Mouse (Mus musculus) heart, postnatal 36 days (tissue): ENCODE measurements around the gene Mturn. TPM values are rescaled to one million over a fixed set of nuclear protein-coding genes. Genes with fewer than 3 reads are reported as not detected.

ENCODE experiments used
- DNase-seq, 2 experiments: peaks; one replicate each; pipeline ENCODE4 v3.0.0; 2021 to 2022
- intact Hi-C: fragments of 180-260 bp; cut with DNase I; formaldehyde crosslinking; loops from one replicate; pipeline ENCODE4 v1.15.1; 2025
- total RNA-seq, 2 experiments: library from RNA; stranded (reverse); gene quantifications; 2 replicates each; pipeline ENCODE4 v1.2.3; 2021

Mturn gene
- total RNA-seq: 10 to 100 TPM; 15.3 to 15.6 TPM

GRCm38 (mm10) chr6:54680891-54681745 lies at the start of gene Mturn:
Gene Mturn (plus strand): TSS chr6:54681624.
- intact Hi-C loops: loop anchor here (2.0 kb wide), 1 partner anchor 86 kb away; the partner anchor contains the start of gene Plekha8
- DNase-seq: peak; percentile 99

DNA sequence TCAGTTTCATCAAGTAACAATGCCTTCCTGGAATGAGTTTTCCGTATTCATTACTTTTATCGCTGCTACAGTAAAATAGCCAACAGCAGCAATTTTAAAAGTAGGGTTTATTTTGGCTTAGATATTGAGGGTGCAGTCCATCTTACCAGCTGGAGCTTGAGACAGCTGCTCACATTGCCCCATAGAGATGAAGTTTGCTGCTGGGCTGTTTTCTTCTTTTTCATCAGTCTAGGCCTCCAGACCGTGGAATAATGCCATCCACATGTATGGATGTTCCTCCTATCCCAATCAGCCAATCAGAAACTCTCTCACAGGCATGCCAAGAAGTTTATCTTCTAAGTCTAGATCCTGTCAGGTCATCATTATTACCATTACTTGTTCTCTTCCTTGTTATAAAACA lies 41.5 kb upstream of the Mturn start:
- DNase-seq: no peak

DNA sequence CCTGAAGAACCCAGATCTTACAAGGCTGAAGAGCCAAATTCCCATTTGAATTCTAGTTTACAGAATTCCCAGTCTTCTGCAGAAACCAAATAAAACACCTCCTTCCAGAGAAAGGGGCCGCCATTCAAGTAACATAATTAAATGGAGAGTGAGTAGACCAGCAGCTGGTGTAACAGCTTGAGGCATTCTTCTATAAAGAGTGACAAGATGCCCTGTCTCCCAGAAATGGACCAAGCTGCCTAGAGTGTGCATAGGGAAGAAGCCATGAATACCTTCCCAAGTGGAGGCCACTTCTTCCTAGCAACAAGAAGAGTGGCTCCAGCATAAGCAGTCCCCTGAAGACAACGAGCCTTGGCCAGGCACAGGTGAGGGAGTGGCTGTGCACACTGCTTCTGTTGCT lies 39.5 kb upstream of the Mturn start:
- intact Hi-C loops: no loop called here
- DNase-seq: no peak

More for the DNA sequence above, 41.5 kb upstream of the Mturn start:
- intact Hi-C loops: no loop called here

- DNase-seq: no peak
- intact Hi-C loops: no loop called here
Observed at GRCm38 (mm10) chr6:54643181-54643580, 38.2 kb upstream of the Mturn start.

GRCm38 (mm10) chr6:54655471-54656095 lies 25.8 kb upstream of the Mturn start:
- DNase-seq: peak; percentile 27 to 60
- intact Hi-C loops: no loop called here

- no peak for DNase-seq
- intact Hi-C loops: no loop called here
Observed at GRCm38 (mm10) chr6:54657861-54658260, 23.6 kb upstream of the Mturn start.

DNA sequence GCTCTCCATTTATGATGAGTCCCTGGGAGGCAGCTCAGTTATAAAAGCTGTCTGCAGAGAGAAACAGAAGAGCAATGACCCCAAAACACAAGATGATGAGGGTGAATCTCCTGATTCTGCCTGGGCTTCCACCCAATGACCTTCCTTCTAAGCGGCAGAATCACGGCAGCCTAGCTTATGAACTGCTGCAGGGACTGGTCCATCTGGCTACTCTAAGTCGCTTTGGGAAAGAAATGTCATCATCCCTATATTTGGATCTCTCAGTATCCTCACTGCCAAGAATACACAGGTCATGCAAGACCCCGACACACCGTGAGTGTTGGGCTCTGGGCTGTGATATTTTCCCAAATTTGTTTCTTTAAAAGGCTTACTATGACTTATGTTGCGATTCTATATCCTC lies 11.6 kb upstream of the Mturn start:
- no peak for DNase-seq
- intact Hi-C loops: no loop called here

DNA sequence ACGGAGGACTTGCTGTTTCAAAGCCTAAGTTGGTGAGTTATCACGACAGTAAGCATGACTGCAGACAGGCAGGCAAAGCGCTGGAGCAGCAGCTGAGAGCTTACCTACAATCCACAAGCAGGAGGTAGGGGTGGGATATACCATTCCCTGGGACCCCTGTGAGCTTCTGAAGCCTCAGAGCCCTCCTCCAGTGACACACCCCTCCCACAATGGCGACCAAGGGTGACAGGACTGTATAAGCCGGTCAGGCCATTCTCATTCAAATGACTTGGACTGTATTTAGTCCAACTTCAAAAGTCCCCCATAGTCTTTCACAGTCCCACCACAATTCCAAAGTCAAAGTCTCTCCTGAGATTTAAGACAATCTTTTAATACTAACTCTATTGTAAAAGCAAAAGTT lies 8.5 kb upstream of the Mturn start:
- no peak for DNase-seq
- intact Hi-C loops: no loop called here

- intact Hi-C loops: loop anchor here (2.0 kb wide), 1 partner anchor 85 kb away; the partner anchor contains the start of gene Plekha8
- no peak for DNase-seq
Observed at GRCm38 (mm10) chr6:54679686-54680085, 1.7 kb upstream of the Mturn start.

DNA sequence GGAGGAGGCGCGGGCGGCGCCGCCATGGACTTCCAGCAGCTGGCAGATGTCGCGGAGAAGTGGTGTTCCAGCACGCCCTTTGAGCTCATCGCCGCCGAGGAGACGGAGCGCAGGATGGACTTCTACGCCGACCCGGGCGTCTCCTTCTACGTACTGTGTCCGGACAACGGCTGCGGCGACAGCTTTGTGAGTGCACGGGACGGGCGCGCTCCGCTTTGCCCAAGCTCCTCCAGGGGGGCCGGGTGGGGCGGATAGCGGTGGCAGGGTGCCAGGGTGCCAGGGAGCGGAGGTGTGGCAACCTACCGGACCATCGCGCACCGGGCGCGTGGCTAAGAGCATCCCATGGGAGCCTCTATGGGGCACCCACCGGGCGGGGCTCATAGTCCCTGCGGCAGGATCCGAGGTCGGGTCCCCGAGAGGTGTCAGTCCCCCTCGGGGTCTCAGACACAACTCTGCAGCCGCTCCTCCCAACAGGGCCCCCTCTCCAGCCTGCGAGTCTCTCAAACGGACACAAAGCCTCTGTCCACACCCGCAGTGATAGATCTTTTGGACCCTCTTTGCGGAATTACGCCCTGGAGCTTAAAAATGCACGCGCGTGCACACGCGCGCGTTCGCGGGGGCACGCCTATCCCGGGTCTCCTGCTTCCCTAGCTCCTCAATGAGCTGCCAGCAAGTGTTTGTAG lies 463 bp downstream of the Mturn start:
- intact Hi-C loops: loop anchor here (2.0 kb wide), 1 partner anchor 87 kb away; the partner anchor contains the start of gene Plekha8
- no peak for DNase-seq

DNA sequence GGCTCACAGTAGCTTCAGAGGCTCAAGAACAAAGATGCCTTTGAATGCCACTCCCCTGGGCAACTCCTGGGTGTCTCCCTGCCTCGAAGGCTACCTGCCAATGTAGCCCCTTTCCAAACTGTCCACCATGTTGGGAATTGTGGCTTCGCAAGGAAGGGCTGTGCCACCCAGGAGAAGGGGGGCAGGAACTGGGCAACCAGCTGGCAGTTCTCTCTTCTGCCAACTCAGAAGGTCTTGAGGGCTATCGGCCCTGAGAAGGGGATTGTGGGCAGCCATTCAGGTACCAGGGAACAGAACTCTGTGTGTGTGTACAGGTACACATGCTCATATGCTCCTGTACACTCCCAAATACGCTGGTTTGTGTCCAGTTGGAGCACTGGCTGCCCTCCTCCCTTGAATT lies 2.7 kb downstream of the Mturn start:
- intact Hi-C loops: no loop called here
- DNase-seq: no peak

DNA sequence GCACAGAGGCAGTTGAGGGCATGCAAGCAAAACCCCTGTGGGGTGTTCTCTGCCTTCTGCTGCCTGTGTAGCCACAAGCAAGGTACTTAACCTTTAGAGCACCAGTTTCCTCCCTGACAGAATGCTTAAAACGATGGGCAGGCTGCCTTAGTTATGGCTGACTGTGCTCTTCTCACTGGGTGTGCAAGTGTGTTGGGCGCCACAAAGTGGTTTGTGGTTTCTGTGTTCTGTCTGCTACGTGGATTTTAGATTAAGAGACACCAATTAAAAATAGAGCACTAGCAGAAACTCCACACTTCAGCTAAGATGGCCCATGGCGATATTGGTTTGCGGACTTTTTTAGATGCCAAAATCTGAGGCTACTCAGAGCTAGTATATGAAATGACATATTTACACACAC lies 3.7 kb downstream of the Mturn start:
- intact Hi-C loops: no loop called here
- no peak for DNase-seq

GRCm38 (mm10) chr6:54685716-54686395 lies 4.4 kb downstream of the Mturn start:
- DNase-seq: no peak
- intact Hi-C loops: no loop called here

GRCm38 (mm10) chr6:54686946-54687737 lies 5.7 kb downstream of the Mturn start:
- intact Hi-C loops: no loop called here
- DNase-seq: no peak

DNA sequence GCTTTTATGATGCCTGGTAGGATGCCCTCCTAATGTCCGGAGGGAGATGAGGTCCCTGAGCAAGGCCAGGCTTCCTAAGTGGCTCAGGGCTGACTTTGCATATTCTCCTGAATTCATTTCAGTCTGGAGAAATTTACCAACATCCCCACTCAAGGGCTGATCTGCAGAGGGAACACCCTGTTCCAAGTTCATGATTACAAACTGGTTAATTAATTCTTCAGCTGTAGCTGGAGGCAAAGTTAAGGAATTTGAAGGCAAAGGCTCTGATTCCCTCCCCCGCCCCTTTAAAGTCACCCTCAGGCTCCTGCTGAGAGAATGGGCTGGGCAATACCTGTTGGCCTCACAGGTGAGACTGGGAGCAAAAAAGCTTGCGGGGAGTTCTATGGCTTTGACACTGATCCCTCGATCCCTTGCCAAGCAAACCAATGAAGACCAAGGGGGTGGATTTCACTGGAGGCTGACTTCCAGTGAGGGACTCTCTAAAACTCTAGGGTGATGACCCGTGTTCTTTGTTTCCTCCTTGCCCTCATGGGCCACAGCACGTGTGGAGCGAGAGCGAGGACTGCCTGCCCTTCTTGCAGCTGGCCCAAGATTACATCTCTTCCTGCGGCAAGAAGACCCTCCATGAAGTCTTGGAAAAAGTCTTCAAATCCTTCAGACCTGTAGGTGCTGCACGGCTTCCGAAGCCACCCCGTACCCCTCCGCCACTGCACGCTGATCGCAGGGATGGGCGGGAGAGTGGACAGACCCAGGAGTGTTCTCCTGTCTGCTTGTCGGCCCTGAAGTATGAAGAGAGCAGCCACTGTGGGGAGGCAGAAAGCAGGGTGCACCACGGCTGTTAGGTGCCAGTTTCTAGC lies 7.3 kb downstream of the Mturn start:
- intact Hi-C loops: no loop called here
- DNase-seq: no peak

GRCm38 (mm10) chr6:54689686-54690085 lies 8.3 kb downstream of the Mturn start:
- intact Hi-C loops: no loop called here
- no peak for DNase-seq

DNA sequence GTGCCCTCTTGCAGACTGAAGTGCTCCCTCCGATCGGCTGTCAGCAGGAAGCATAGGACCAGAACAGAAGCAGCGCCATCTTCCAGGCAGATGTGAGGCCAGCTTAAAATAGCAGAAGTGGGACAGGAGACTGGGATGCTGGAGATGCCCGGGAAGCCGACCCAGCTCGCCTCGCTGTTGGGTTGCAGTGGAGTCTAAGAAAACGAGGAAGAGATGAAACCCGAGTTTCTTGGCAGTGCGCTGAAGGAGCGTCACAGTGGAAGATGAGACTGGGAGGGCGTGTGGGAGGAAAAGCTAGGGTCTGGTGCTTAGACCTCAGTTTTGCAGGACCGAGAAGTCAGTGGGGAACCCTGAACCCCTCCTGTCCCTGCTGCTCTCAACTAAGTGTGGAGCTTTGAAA lies 9.4 kb downstream of the Mturn start:
- intact Hi-C loops: no loop called here
- no peak for DNase-seq

- intact Hi-C loops: no loop called here
- no peak for DNase-seq
Observed at GRCm38 (mm10) chr6:54691368-54692116, 10.1 kb downstream of the Mturn start.
